Comparison of ENCODE assay signal across 8 mouse cellular contexts in the genomic region with DNA sequence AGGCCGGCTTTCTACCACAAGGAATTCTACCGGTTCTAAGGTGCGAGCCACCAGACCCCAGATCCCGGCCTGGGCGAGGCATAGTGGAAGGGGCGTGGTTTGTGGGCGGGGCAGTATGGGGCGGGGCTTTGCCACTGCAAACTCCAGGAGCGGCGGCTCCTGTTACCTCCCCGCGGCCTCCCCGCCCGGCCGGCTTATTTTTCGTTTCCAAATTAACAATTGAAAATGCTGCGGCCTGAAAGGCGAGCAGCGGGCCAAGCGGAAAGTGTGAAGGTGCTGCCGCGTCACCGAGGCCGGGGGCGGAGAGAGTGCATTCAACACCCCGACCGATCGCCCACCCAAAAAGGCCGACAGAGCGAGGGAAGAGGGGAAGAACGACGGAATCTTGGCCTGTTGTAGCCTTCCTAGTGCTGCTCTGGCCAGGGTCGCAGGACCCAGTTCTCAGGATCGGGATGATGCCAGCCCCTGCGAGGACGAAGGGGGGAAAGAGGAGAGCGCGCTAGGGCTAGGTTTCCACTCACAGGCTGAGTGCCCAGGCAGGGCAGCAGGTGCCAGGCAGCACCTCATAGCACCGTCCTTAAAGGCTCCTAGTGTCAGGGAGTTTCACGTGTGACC. TPM values are rescaled to one million over a fixed set of nuclear protein-coding genes. Genes with fewer than 3 reads are reported as not detected.
DNase-seq lines count a peak whose midpoint lies in the region; ATAC-seq and TF ChIP-seq lines count a peak whose summit lies in the region.

No protein-coding gene starts in this region.

- H3K36me3 ChIP-seq in CH12.LX (replicated peaks in 1 of 2; ENCODE audit: control insufficient read depth in 1 of 2, insufficient read depth in 1 of 2, low read length in 1 of 2): no peaks in the 10 kb centered on the region
- H3K36me3 ChIP-seq in embryonic facial prominence, embryonic 13.5 days: no peaks in the 10 kb centered on the region
- no peaks in the 10 kb centered on the region for H3K36me3 ChIP-seq in heart, embryonic 13.5 days
- H3K36me3 ChIP-seq in kidney, embryonic 16.5 days (ENCODE audit: insufficient read depth, low read length): no peaks in the 10 kb centered on the region

- H3K9ac ChIP-seq in CH12.LX (ENCODE audit: insufficient read depth, low read depth): peak overlapping the region; percentile 34
- H3K9ac ChIP-seq in embryonic facial prominence, embryonic 13.5 days: peak overlapping the region; percentile 69
- H3K9ac ChIP-seq in heart, embryonic 13.5 days: peak overlapping the region; percentile 83
- peak overlapping the region; percentile 60 for H3K9ac ChIP-seq in kidney, embryonic 16.5 days (replicated peaks; ENCODE audit: low read length)

- no peak for TF ChIP-seq CTCF in CH12.LX (conservative IDR thresholded peaks at IDR 0.05 in 1 of 2, IDR thresholded peaks at IDR 0.05 in 1 of 2; ENCODE audit: low read depth in 2 of 2, low read length in 2 of 2)

- peak; percentile 81 for ATAC-seq in embryonic facial prominence, embryonic 13.5 days (ENCODE audit: insufficient number of reproducible peaks, insufficient read depth, low FRiP score, low TSS enrichment, low read depth)
- ATAC-seq in heart, embryonic 13.5 days (ENCODE audit: extremely low read depth, insufficient number of reproducible peaks, low FRiP score, low TSS enrichment): peak; percentile 78; the same call in 1 of the 2 replicates
- peak; percentile 92 for ATAC-seq in kidney, embryonic 16.5 days (ENCODE audit: low FRiP score, low TSS enrichment)

- under 1% methylated on average over 40 of the region's 40 CpGs for WGBS in embryonic facial prominence, embryonic 13.5 days
- WGBS in heart, embryonic 13.5 days: 1% methylated on average over 40 of the region's 40 CpGs
- WGBS in kidney, embryonic 16.5 days: under 1% methylated on average over 40 of the region's 40 CpGs

- no peak for TF ChIP-seq EP300 in CH12.LX (IDR thresholded peaks at IDR 0.05; ENCODE audit: low read length)

- peaks cover 80% of the 10 kb centered on the region for H3K27me3 ChIP-seq in CH12.LX (replicated peaks)
- peaks cover 36% of the 10 kb centered on the region for H3K27me3 ChIP-seq in embryonic facial prominence, embryonic 13.5 days
- peaks cover 68% of the 10 kb centered on the region for H3K27me3 ChIP-seq in heart, embryonic 13.5 days (replicated peaks)
- H3K27me3 ChIP-seq in kidney, embryonic 16.5 days (ENCODE audit: insufficient read depth, low read length): peaks cover 10% of the 10 kb centered on the region

- H3K4me1 ChIP-seq in CH12.LX (ENCODE audit: control insufficient read depth in 1 of 2, insufficient read depth in 2 of 2): peaks cover 13 to 37% of the 10 kb centered on the region in 2 experiments
- H3K4me1 ChIP-seq in embryonic facial prominence, embryonic 13.5 days: peaks cover 24% of the 10 kb centered on the region
- peaks cover 41% of the 10 kb centered on the region for H3K4me1 ChIP-seq in heart, embryonic 13.5 days
- H3K4me1 ChIP-seq in kidney, embryonic 16.5 days (ENCODE audit: insufficient read depth, low read length): peaks cover 13% of the 10 kb centered on the region

- peak overlapping the region; percentile 99 for H3K4me2 ChIP-seq in CH12.LX (ENCODE audit: insufficient read depth, low read depth, poor library complexity, severe bottlenecking)
- H3K4me2 ChIP-seq in embryonic facial prominence, embryonic 13.5 days: peak overlapping the region; percentile 96
- H3K4me2 ChIP-seq in heart, embryonic 13.5 days: peak overlapping the region; percentile 98
- peak overlapping the region; percentile 82 for H3K4me2 ChIP-seq in kidney, embryonic 16.5 days (replicated peaks; ENCODE audit: low read depth, low read length)

- DNase-seq in CH12.LX (ENCODE audit: extremely low read depth): peak; percentile 65
- DNase-seq in adrenal gland, postnatal 14 days: peak; percentile 84
- peak; percentile 75 for DNase-seq in lung, postnatal 4 days
- peak; percentile 33 for DNase-seq in spleen, adult 12 weeks (ENCODE audit: low spot score)
- DNase-seq in layer of hippocampus, adult 9-10 months (ENCODE audit: low spot score): no peak

- peaks cover 9% of the 10 kb centered on the region for H3K9me3 ChIP-seq in CH12.LX (replicated peaks; ENCODE audit: low read length)
- H3K9me3 ChIP-seq in embryonic facial prominence, embryonic 13.5 days: no peaks in the 10 kb centered on the region
- no peaks in the 10 kb centered on the region for H3K9me3 ChIP-seq in heart, embryonic 13.5 days
- no peaks in the 10 kb centered on the region for H3K9me3 ChIP-seq in kidney, embryonic 16.5 days (ENCODE audit: low read length)

- 0 out of 2 replicates have a peak, but pooled peaks have one; percentile 12 for TF ChIP-seq POLR2A in CH12.LX (IDR thresholded peaks at IDR 0.05; ENCODE audit: low read depth, low read length)

- TF ChIP-seq RAD21 in CH12.LX (IDR thresholded peaks at IDR 0.05; ENCODE audit: low read depth, low read length): no peak

- H3K79me2 ChIP-seq in CH12.LX (replicated peaks; ENCODE audit: control insufficient read depth, extremely low read depth, insufficient read depth, poor library complexity, severe bottlenecking): no peaks in the 10 kb centered on the region

- in situ Hi-C loops in CH12.LX (cut with MboI; ENCODE audit: low pct_ligation_motif_present, low pct_unique_long_range_greater_than_20kb, low sequenced_read_pairs): no loop called here

- peak overlapping the region; percentile 32 to 58 (median 49) for H3K4me3 ChIP-seq in CH12.LX (replicated peaks in 1 of 3; ENCODE audit: low read depth in 2 of 3, low read length in 2 of 3, poor library complexity in 1 of 3)
- H3K4me3 ChIP-seq in embryonic facial prominence, embryonic 13.5 days: peak overlapping the region; percentile 49
- H3K4me3 ChIP-seq in heart, embryonic 13.5 days: peak overlapping the region; percentile 65
- H3K4me3 ChIP-seq in kidney, embryonic 16.5 days (ENCODE audit: low read length): peak overlapping the region; percentile 55

- dilution Hi-C loops in CH12.LX (cut with MboI; ENCODE audit: extremely low pct_ligation_motif_present, extremely low pct_unique_long_range_greater_than_20kb, low sequenced_read_pairs): no loop called here

- H3K27ac ChIP-seq in CH12.LX (ENCODE audit: insufficient read depth, low read depth): no peak overlapping the region
- no peak overlapping the region for H3K27ac ChIP-seq in embryonic facial prominence, embryonic 13.5 days
- no peak overlapping the region for H3K27ac ChIP-seq in heart, embryonic 13.5 days (replicated peaks)
- no peak overlapping the region for H3K27ac ChIP-seq in kidney, embryonic 16.5 days (ENCODE audit: low read length)

TF ChIP-seq in CH12.LX, 34 proteins besides CTCF, POLR2A, EP300 and RAD21:
- TF ChIP-seq KAT2A (IDR thresholded peaks at IDR 0.05; ENCODE audit: insufficient replicate concordance, low read length) (no peak), NRF1 (IDR thresholded peaks at IDR 0.05; ENCODE audit: low read depth, low read length) (0 out of 2 replicates have a peak, but pooled peaks have one; percentile 14), MAX (IDR thresholded peaks at IDR 0.05; ENCODE audit: low read length) (0 out of 2 replicates have a peak, but pooled peaks have one; percentile 4), ELF1 (IDR thresholded peaks at IDR 0.05; ENCODE audit: low read depth, low read length) (no peak)
TF ChIP-seq in CH12.LX: peak in this region for 2.

RNA-seq across cellular contexts. Expression of gene Kcnq4, which starts 17.3 kb away (rescaled TPM):
- total RNA-seq in CH12.LX (2012; rRNA removed) (0.04 and 0.08 TPM in 2 replicates), CH12.LX (2014; rRNA removed) (not detected in 2 replicates)
- polyA plus RNA-seq in CH12.LX (2012; ENCODE audit: insufficient read length, low read depth): 0.10 TPM in 1 of 2 replicates, not detected in the other
- 3.1 and 4.2 TPM in 2 replicates for total RNA-seq in adrenal gland, postnatal 14 days (2021)
- polyA plus RNA-seq in embryonic facial prominence, embryonic 13.5 days (2015; fragmentation: Nextera tagmentation; extraction: Ambion mirVana): 7.2 and 7.8 TPM in 2 replicates
- polyA plus RNA-seq in heart, embryonic 13.5 days (2015; fragmentation: Nextera tagmentation; extraction: Ambion mirVana): 0.45 and 0.83 TPM in 2 replicates
- polyA plus RNA-seq in kidney, embryonic 16.5 days (2015; fragmentation: Nextera tagmentation; extraction: Ambion mirVana): 0.85 and 1.7 TPM in 2 replicates
